Mouse (Mus musculus): ENCODE data around the gene Pfkfb1.

The Pfkfb1 gene

DNA sequence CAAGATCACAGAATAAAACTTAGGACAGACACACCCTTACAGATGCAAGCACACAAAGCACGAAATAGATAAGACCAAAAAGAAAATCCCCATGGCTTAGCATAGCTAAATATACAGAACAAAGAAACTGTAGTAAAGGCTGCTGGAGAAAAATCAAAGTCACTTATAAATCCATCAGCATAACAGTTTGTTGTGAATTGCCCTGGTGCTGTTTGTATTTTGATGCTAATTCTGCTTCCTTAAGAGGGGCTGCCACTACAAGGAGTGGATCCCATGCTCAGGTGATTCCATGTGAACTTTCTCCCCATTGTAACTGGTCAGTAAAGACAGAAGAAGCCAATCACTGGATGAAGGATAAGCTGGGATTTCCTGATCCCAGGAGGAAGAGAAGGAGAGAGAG, 89.5 kb downstream of the Pfkfb1 start:
- no peak for DNase-seq (ENCODE audit: low read depth, low spot score)

Measured in CD4-positive helper T cell, adult 2 months (primary cell).